Mouse (Mus musculus): Measurements from ENCODE around the gene Cdh22. TPM values are rescaled to one million over a fixed set of nuclear protein-coding genes. Genes with fewer than 3 reads are reported as not detected.

The Cdh22 gene
- polyA plus RNA-seq, 1 experiment from 2014 or later, result 0.25 TPM

- Histone ChIP-seq H3K27me3 (replicated peaks; ENCODE audit: control insufficient read depth, insufficient read depth, low read length) (peaks cover 38% of the 10 kb centered on the region), H3K9ac (ENCODE audit: low read depth, low read length) (no peak overlapping the region), H3K4me3 (ENCODE audit: low read depth, low read length) (no peak overlapping the region), H3K36me3 (ENCODE audit: control insufficient read depth, insufficient read depth) (no peaks in the 10 kb centered on the region), H3K9me3 (ENCODE audit: control insufficient read depth) (no peaks in the 10 kb centered on the region), H3K4me2 (replicated peaks; ENCODE audit: low read depth) (no peak overlapping the region), H3K27ac (ENCODE audit: low read depth, low read length) (no peak overlapping the region), H3K4me1 (replicated peaks; ENCODE audit: control insufficient read depth, insufficient read depth, low read length) (no peaks in the 10 kb centered on the region)
- no peak for ATAC-seq
- no peak for TF ChIP-seq CTCF (IDR thresholded peaks at IDR 0.05; ENCODE audit: low read depth)
- 72% methylated on average over 4 of the region's 4 CpGs for WGBS
Measured at GRCm38 (mm10) chr2:165207086-165207485, 27.6 kb downstream of the Cdh22 start.

GRCm38 (mm10) chr2:165205486-165205885, 29.2 kb downstream of the Cdh22 start:
- Histone ChIP-seq H3K27me3 (replicated peaks; ENCODE audit: control insufficient read depth, insufficient read depth, low read length) (peaks cover 27% of the 10 kb centered on the region), H3K27ac (ENCODE audit: low read depth, low read length) (no peak overlapping the region), H3K9me3 (ENCODE audit: control insufficient read depth) (no peaks in the 10 kb centered on the region), H3K4me2 (replicated peaks; ENCODE audit: low read depth) (no peak overlapping the region), H3K4me1 (replicated peaks; ENCODE audit: control insufficient read depth, insufficient read depth, low read length) (no peaks in the 10 kb centered on the region), H3K4me3 (ENCODE audit: low read depth, low read length) (no peak overlapping the region), H3K36me3 (ENCODE audit: control insufficient read depth, insufficient read depth) (no peaks in the 10 kb centered on the region), H3K9ac (ENCODE audit: low read depth, low read length) (no peak overlapping the region)
- no peak for TF ChIP-seq CTCF (IDR thresholded peaks at IDR 0.05; ENCODE audit: low read depth)
- no peak for ATAC-seq
- 71% methylated on average over 6 of the region's 6 CpGs for WGBS

- Histone ChIP-seq H3K36me3 (ENCODE audit: control insufficient read depth, insufficient read depth) (no peaks in the 10 kb centered on the region), H3K4me3 (ENCODE audit: low read depth, low read length) (no peak overlapping the region), H3K27ac (ENCODE audit: low read depth, low read length) (no peak overlapping the region), H3K9me3 (ENCODE audit: control insufficient read depth) (no peaks in the 10 kb centered on the region), H3K9ac (ENCODE audit: low read depth, low read length) (no peak overlapping the region), H3K4me2 (replicated peaks; ENCODE audit: low read depth) (no peak overlapping the region), H3K27me3 (replicated peaks; ENCODE audit: control insufficient read depth, insufficient read depth, low read length) (peaks cover 25% of the 10 kb centered on the region), H3K4me1 (replicated peaks; ENCODE audit: control insufficient read depth, insufficient read depth, low read length) (no peaks in the 10 kb centered on the region)
- ATAC-seq, result no peak
- TF ChIP-seq CTCF (IDR thresholded peaks at IDR 0.05; ENCODE audit: low read depth), result no peak
- WGBS, result 34% methylated on average over 7 of the region's 7 CpGs
Measured at GRCm38 (mm10) chr2:165204931-165205330, 29.7 kb downstream of the Cdh22 start.

- 5% methylated on average over 28 of the region's 28 CpGs for WGBS
- Histone ChIP-seq H3K9me3 (ENCODE audit: control insufficient read depth) (no peaks in the 10 kb centered on the region), H3K27me3 (replicated peaks; ENCODE audit: control insufficient read depth, insufficient read depth, low read length) (peaks cover 31% of the 10 kb centered on the region), H3K4me2 (replicated peaks; ENCODE audit: low read depth) (peak overlapping the region; percentile 48), H3K27ac (ENCODE audit: low read depth, low read length) (no peak overlapping the region), H3K36me3 (ENCODE audit: control insufficient read depth, insufficient read depth) (no peaks in the 10 kb centered on the region), H3K4me1 (replicated peaks; ENCODE audit: control insufficient read depth, insufficient read depth, low read length) (no peaks in the 10 kb centered on the region), H3K4me3 (ENCODE audit: low read depth, low read length) (peak overlapping the region; percentile 23; the same call in 1 of the 2 replicates), H3K9ac (ENCODE audit: low read depth, low read length) (no peak overlapping the region)
- TF ChIP-seq CTCF (IDR thresholded peaks at IDR 0.05; ENCODE audit: low read depth), result peak; percentile 30
- ATAC-seq, result no peak
Measured at GRCm38 (mm10) chr2:165201761-165202751, 32.6 kb downstream of the Cdh22 start.

GRCm38 (mm10) chr2:165197546-165197945, 37.1 kb downstream of the Cdh22 start:
- WGBS, result 65% methylated on average over 6 of the region's 6 CpGs
- Histone ChIP-seq H3K4me3 (ENCODE audit: low read depth, low read length) (no peak overlapping the region), H3K4me1 (replicated peaks; ENCODE audit: control insufficient read depth, insufficient read depth, low read length) (no peaks in the 10 kb centered on the region), H3K36me3 (ENCODE audit: control insufficient read depth, insufficient read depth) (no peaks in the 10 kb centered on the region), H3K27me3 (replicated peaks; ENCODE audit: control insufficient read depth, insufficient read depth, low read length) (peaks cover 34% of the 10 kb centered on the region), H3K4me2 (replicated peaks; ENCODE audit: low read depth) (no peak overlapping the region), H3K27ac (ENCODE audit: low read depth, low read length) (no peak overlapping the region), H3K9me3 (ENCODE audit: control insufficient read depth) (no peaks in the 10 kb centered on the region), H3K9ac (ENCODE audit: low read depth, low read length) (no peak overlapping the region)
- TF ChIP-seq CTCF (IDR thresholded peaks at IDR 0.05; ENCODE audit: low read depth), result no peak
- no peak for ATAC-seq

GRCm38 (mm10) chr2:165195411-165196182, 39.1 kb downstream of the Cdh22 start:
- WGBS, result 8% methylated on average over 32 of the region's 32 CpGs
- no peak overlapping the region for H3K9ac ChIP-seq (ENCODE audit: low read depth, low read length)
- 0 out of 2 replicates have a peak overlapping the region, but pooled peaks have one; percentile 13 for H3K4me2 ChIP-seq (replicated peaks; ENCODE audit: low read depth)
- H3K36me3 ChIP-seq (ENCODE audit: control insufficient read depth, insufficient read depth), result no peaks in the 10 kb centered on the region
- no peak overlapping the region for H3K27ac ChIP-seq (ENCODE audit: low read depth, low read length)
- H3K9me3 ChIP-seq (ENCODE audit: control insufficient read depth), result no peaks in the 10 kb centered on the region
- H3K27me3 ChIP-seq (replicated peaks; ENCODE audit: control insufficient read depth, insufficient read depth, low read length), result peaks cover 26% of the 10 kb centered on the region
- no peak for ATAC-seq
- no peak for TF ChIP-seq CTCF (IDR thresholded peaks at IDR 0.05; ENCODE audit: low read depth)
- no peaks in the 10 kb centered on the region for H3K4me1 ChIP-seq (replicated peaks; ENCODE audit: control insufficient read depth, insufficient read depth, low read length)
- no peak overlapping the region for H3K4me3 ChIP-seq (ENCODE audit: low read depth, low read length)

All from intestine, postnatal 0 days (tissue).